Mouse (Mus musculus) neutrophil, adult 59 days (primary cell): ENCODE results near the gene Galk1. TPM values are rescaled to one million over a fixed set of nuclear protein-coding genes. Genes with fewer than 3 reads are reported as not detected.

Experiments used
- total RNA-seq, 2 experiments: library from RNA; stranded (reverse); gene quantifications; 1 replicate in 1 of 2; 2 replicates in 1 of 2; pipeline ENCODE4 v1.2.4; 2023

Galk1 gene
- 1 to 10 TPM; 8.4 to 8.5 TPM for total RNA-seq

DNA sequence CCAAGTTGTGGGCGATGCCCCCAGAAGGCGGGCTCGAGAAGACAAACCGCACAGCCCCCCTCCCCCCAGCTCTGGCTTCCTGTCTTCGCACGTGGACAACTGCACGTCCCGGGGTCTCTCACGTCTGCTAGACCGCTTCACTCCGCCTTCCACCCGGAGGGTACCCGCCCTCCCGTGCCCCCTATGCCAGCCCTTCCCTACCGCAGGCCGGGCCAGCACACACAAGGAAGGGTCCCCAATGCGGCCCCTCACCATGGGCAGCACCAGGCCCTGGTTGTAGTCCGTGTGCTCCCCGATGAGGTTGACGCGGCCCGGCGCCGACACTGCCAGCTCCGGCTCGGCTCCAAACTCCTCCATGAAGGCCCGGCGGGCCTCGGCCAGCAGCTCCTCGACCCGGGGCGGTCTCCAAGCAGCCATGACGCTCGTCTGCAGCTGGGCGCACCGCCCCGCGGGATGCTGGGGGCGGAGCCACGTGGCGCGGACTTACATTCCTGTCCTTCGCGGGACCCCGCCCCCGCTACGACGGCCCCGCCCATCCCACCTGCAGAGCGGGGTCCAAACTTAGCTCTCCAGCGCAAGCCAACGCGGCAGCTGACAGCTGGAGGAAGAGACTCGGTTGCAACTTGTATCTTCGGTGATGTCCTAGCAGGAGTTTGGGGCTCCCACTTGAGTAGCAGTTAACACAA is at the start of gene Galk1:
Gene Galk1 (minus strand): TSS at position 458 of the 686 bp plus-strand sequence.

DNA sequence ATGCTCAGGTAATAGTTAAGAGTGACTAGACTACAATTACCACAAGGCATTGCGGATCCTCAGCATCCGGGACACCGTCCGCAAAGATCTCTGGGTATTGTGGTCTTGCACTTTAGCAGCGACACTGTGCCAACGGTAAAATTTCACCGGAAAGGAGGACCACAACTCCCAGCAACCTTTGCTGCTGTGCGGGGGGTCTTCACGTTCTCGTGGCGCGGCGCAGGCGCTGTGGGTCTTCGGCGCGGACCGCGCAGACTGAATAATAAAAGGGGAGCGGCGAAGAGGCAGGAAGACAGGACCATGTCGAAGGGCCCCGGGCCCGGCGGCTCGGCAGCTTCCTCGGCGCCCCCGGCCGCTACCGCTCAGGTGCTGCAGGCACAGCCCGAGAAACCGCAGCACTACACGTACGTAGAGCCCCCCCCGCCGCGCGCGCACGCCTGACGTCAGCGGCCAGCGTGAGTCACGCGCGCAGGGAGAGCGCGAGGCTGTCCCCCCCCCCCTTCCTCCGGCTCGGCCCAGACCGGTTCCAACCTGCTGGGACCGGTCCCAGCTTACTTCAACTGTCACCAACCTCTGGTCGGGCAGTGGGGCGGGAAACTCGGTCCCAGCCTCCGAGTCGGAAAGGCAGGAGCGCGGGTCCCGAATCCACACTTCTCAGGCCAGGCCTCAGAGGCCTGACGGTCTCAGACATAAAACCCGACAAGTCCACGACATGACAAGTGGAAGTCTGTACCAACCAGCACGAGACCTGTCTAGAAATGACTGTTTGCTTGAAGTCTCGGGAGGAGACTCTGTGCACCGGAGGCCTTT is 17.8 kb upstream of the Galk1 start, which contains the start of gene Unk:
Gene Unk (plus strand): TSS at position 235 of the 810 bp plus-strand sequence.

DNA sequence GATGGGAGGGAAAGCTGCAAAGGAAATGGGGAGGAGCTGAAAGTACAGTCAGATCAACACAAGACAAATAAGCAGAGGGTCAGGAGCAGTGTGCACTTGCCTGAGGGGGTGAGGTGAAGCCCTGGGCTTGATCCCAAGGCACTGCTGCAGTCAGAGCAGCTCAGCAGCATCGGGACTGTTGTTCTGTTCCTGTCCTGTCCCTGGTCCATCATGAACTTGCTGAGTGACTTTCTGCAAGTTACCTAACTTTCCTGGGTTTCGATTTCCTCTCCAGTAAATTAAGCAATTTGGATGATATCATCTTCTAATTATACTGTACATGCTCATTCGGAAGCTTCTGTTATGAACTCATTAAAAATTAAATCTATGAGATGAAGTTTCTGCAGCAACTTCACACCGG is 15.2 kb upstream of the Galk1 start, which contains the start of gene H3f3b:
Gene H3f3b (minus strand): TSS at position 207 of the 400 bp plus-strand sequence.

DNA sequence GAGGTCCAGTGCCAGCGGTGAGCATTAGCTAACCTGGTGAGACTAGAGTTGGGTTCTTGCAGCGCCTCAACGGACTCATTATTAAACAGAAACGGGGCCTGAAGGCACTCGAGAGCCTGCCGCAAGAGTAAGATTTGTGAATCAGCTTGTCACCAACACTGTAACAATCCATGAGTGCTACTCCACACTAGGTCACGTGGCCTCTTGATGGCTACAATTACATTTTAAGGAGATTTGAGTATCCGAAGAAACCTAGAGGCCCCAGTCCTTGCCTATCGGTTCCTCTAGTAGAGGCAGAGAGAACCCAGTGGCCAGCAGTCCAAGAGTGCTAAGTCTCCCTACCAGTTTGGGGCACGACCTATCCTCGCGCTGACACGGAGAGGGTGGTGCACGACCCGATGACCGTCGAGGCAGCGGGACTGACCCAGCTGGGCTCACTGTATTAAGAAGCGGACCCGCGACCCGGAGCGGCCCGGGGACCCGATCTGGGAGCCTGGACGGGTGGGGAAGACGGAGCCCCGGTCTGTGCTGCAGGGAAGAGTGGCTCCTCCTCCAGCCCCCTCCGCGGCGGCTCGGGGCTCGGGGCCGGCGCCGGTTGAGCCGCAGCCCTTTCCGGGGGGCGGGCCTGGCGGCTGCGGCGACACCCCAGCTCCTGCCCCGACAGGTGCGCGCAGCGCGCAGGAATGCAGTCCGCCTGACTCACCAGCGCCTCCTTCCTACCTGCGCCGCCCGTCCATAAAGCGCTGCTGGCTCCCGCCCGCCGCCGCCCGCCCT is 38.0 kb downstream of the Galk1 start, which contains the start of gene Itgb4:
Gene Itgb4 (plus strand): TSS at position 401 of the 774 bp plus-strand sequence.

Other genes starting within 250 kb of the Galk1 start
- 10 to 100 TPM; 38.7 to 47.7 TPM for gene Tmem94, start 247.3 kb downstream of the Galk1 start, total RNA-seq
- gene Caskin2, start 199.1 kb downstream of the Galk1 start, total RNA-seq, result 1 to 10 TPM; 1.1 to 1.8 TPM
- gene Tsen54, start 198.0 kb downstream of the Galk1 start, total RNA-seq, result 1 to 10 TPM; 3.2 to 5.4 TPM
- 1 to 10 TPM; 4.6 to 5.2 TPM for gene Llgl2, start 188.7 kb downstream of the Galk1 start, total RNA-seq
- gene Myo15b, start 154.3 kb downstream of the Galk1 start, total RNA-seq, result 1 to 10 TPM; 1.2 to 1.8 TPM
- 10 to 100 TPM; 57.4 to 58.2 TPM for gene Smim5, start 112.8 kb downstream of the Galk1 start, total RNA-seq
- gene Smim6, start 100.7 kb downstream of the Galk1 start, total RNA-seq, result 1 to 10 TPM; 5.2 to 5.3 TPM
- 10 to 100 TPM; 23.9 to 28.2 TPM for gene Sap30bp, start 79.4 kb downstream of the Galk1 start, total RNA-seq
- gene Recql5, start 79.2 kb downstream of the Galk1 start, total RNA-seq, result 10 to 100 TPM; 22.8 to 26.1 TPM
- under 1 TPM in 1 of 2 experiments, not detected in 1; 0.07 TPM for gene Itgb4, start 38.0 kb downstream of the Galk1 start, total RNA-seq
- 1,000 to 10,000 TPM; 3,439 to 3,559 TPM for gene H3f3b, start 15.2 kb upstream of the Galk1 start, total RNA-seq
- gene Unk, start 17.6 kb upstream of the Galk1 start, total RNA-seq, result 10 to 100 TPM; 23.5 to 24.4 TPM
- gene Unc13d, start 65.2 kb upstream of the Galk1 start, total RNA-seq, result 10 to 100 TPM; 88.5 to 94.2 TPM
- gene Wbp2, start 74.3 kb upstream of the Galk1 start, total RNA-seq, result 100 to 1,000 TPM; 160 to 163 TPM
- gene Trim47, start 114.5 kb upstream of the Galk1 start, total RNA-seq, result 1 to 10 TPM; 1.4 to 2.1 TPM
- gene Trim65, start 118.4 kb upstream of the Galk1 start, total RNA-seq, result 1 to 10 TPM; 5.8 to 8.1 TPM
- 10 to 100 TPM; 14.5 to 20.1 TPM for gene Mrpl38, start 126.1 kb upstream of the Galk1 start, total RNA-seq
- gene Fbf1, start 155.4 kb upstream of the Galk1 start, total RNA-seq, result 1 to 10 TPM; 5.8 to 9.9 TPM
- gene Ten1, start 186.1 kb upstream of the Galk1 start, total RNA-seq, result 10 to 100 TPM; 32.1 to 33.1 TPM
- 10 to 100 TPM; 29.1 to 32.8 TPM for gene Acox1, start 186.3 kb upstream of the Galk1 start, total RNA-seq
- under 1 TPM in 1 of 2 experiments, not detected in 1; 0.09 TPM for gene Evpl, start 225.4 kb upstream of the Galk1 start, total RNA-seq